Mouse (Mus musculus) erythroid progenitor cell, adult 5-6 weeks (primary cell): ENCODE measurements around the gene Pygo2. TPM values are rescaled to one million over a fixed set of nuclear protein-coding genes. Genes with fewer than 3 reads are reported as not detected.

ENCODE experiments used
- ATAC-seq: replicated peaks from 2 replicates; pipeline ENCODE4 v1.8.0; 2016; ENCODE audit warnings: moderate number of reproducible peaks, mild to moderate bottlenecking, moderate TSS enrichment, inconsistent platforms; ENCODE audit not compliant: poor library complexity, low FRiP score, severe bottlenecking
- total RNA-seq, 2 experiments: library from RNA; stranded (forward) in 1 of 2; stranded (reverse) in 1 of 2; fragments of 150-400 nt in 1 of 2; fragments of 186-747, 209-891 nt in 1 of 2; gene quantifications; 2 replicates each; pipeline versions ENCODE4 v1.2.3 to v1.2.4; 2015 to 2017; ENCODE audit warnings: low replicate concordance in 2 of 2

The Pygo2 gene
- total RNA-seq, 2 experiments from 2014 or later: 7.1 to 10.9 TPM

- peak; percentile 80 for ATAC-seq
Measured at GRCm38 (mm10) chr3:89448720-89449537, 18.9 kb downstream of the Pygo2 start.

GRCm38 (mm10) chr3:89449541-89449940 is 19.5 kb downstream of the Pygo2 start:
- ATAC-seq: peak; percentile 82

DNA sequence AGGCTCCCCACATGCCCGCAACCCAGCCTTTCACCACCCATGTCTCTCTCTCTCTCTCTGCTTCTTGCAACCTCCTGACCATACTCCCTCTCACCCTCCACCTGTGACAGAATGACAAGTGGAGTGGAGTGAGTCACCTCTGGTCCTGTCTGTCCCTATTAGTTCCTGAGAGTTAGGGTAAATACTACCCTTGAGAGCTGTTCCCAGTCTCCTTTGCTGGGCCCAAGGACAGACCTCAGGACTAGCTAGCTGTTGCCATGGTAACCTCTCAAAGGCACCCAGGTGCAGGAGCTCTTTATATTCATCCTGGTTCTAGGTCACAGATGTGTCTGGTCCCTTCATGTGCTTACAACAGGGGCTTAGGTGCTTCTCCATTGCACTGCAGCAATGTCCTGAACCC is 21.9 kb downstream of the Pygo2 start:
- no peak for ATAC-seq

GRCm38 (mm10) chr3:89454401-89455177 is 24.6 kb downstream of the Pygo2 start, which contains the start of gene Pmvk:
Pmvk (plus strand) TSS chr3:89454541.
- no peak for ATAC-seq

GRCm38 (mm10) chr3:89455786-89456285 is 25.8 kb downstream of the Pygo2 start:
- ATAC-seq: no peak

GRCm38 (mm10) chr3:89456726-89457665 is 27.0 kb downstream of the Pygo2 start:
- peak; percentile 50 for ATAC-seq

DNA sequence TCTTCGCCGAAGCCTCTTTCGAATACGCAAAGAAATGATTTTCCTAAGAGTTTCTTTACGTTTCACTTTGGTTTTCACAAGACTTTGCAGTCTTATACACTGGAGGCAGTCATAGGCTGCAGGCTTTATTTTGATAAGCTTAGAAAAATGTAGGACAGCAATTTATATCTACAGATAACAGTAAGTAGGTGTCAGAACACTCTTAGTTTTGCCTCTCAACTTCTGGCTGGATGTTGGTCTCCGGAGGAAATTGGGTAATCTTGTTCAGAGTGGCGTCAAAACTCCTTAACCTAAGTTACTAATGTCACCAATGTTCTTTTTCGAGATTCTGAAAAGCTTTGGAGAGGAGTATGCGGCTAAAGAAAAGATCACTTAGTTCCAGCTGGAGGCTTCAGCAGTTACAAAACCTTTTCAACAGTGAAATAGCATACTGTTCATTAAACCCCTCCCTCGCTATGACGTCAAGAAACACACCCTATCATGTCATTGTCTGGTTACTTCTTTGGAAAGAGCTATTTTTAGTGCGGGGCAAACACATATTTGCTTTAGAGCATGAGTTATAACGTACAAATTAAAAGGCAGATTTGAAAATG is 28.5 kb downstream of the Pygo2 start:
- peak; percentile 67 for ATAC-seq

DNA sequence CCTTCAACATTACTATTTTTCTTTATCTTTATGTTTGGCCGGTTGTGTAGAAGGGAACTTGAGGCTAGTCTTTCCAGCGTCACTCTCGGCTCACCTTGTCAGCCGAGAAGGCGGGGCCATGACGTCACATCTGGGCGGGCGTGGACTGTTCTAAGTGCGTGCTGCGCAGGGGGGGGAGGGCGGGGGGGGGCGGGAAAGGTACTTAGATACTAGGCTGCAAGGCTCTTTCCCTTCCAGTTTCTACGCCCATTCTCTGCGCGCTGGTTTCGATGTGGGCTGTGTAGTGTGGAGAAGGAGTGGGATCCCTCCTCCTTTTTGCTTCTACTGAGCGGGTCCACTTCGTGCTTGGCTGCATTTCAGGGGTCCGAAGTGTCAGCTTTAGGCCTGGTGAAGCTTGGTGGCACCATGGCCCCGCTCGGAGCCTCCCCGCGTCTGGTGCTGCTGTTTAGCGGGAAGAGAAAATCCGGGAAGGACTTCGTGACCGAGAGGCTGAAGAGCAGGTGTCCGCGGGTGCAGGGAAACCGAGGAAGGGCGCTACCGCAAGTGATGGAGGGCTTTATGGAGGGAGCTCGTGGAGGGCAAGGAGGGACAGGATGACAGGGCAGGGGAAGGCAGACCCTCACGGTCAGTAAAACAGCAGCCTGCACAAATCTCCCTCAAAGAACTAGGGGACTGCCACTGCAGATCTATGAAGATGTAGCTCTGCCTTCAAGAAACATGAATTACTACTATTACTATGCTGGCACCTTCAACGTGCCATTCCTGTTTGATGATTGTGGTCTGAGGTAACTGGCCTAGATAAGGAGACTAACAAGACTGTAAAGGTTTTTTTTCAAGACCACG is 29.2 kb downstream of the Pygo2 start:
- ATAC-seq: peak; percentile 83

DNA sequence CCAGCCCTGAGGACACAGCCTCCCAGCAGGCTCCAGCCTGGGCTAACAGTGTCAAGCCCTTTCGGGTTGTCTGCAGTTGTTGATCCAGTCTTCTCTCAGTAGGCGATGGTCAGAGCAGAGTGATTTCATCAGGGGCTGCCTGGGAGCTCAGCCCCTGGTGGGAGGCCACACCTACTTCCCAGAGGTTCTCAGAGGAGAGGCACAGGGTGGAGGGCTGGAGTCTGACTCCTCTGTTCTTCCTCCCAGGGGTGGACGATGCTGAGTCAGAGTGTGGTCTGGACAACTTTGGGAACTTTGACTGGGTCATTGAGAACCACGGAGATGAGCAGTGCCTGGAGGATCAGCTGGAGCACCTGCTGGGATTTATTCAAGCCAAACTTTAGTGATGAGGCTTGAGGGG is 38.3 kb downstream of the Pygo2 start:
- ATAC-seq: no peak

- no peak for ATAC-seq
Measured at GRCm38 (mm10) chr3:89472280-89472679, 42.3 kb downstream of the Pygo2 start.

DNA sequence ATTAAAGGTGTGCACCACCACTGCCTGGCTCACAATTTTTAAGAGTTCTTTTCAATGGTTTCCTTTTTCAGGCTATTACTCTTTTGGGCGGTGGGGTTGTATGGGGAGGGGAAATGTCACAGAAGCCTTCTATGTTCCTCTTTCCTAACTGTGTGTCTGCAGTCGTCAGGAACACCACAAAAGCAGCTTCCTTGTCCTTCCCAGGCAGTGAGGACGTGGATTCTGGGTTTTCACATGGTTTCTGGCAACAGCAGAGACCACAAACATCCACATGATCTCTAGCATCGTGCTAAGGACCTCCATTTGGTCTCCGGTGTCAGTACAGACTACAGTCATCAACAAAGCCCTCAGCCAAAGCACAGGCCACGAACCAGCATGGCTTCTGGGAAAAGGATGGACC is 43.8 kb downstream of the Pygo2 start:
- ATAC-seq: no peak

- no peak for ATAC-seq
Measured at GRCm38 (mm10) chr3:89479055-89479454, 49.0 kb downstream of the Pygo2 start.

DNA sequence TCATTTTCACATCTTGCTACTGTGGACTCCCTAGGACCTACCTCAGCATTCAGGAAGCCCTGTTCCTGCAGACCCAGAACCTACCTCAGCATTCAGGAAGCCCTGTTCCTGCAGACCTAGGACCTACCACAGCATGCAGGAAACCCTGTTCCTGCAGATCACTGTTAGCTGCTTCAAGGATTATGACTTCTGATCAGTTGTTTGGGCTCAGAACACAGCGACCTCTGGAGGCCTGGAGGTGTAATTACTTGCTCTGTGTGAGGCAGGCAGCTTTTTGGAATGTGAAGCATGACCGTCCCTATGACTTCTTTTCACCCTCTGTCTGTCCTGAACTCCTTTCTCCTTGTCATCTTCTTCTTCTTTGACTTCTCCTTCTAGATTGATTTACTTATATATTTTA is 51.5 kb downstream of the Pygo2 start:
- ATAC-seq: 0 out of 2 replicates have a peak, but pooled peaks have one; percentile 47

- ATAC-seq: no peak
Measured at GRCm38 (mm10) chr3:89482249-89482648, 52.2 kb downstream of the Pygo2 start.

Other genes starting within 250 kb of the Pygo2 start
- gene Fam189b, start 247.1 kb upstream of the Pygo2 start, total RNA-seq (2015; ENCODE audit: low replicate concordance): 5.0 and 5.4 TPM in 2 replicates
- 2.6 TPM in 1 of 2 replicates, not detected in the other for gene Fam189b, start 247.1 kb upstream of the Pygo2 start, total RNA-seq (2017; ENCODE audit: low replicate concordance)
- gene Gba, start 227.3 kb upstream of the Pygo2 start, total RNA-seq (2015; ENCODE audit: low replicate concordance): 27.4 and 36.5 TPM in 2 replicates
- 16.8 and 18.1 TPM in 2 replicates for gene Gba, start 227.3 kb upstream of the Pygo2 start, total RNA-seq (2017; ENCODE audit: low replicate concordance)
- not detected in 2 replicates for gene Thbs3, start 215.0 kb upstream of the Pygo2 start, total RNA-seq (2015; ENCODE audit: low replicate concordance)
- gene Thbs3, start 215.0 kb upstream of the Pygo2 start, total RNA-seq (2017; ENCODE audit: low replicate concordance): not detected in 2 replicates
- gene Mtx1, start 203.1 kb upstream of the Pygo2 start, total RNA-seq (2015; ENCODE audit: low replicate concordance): 8.6 and 21.0 TPM in 2 replicates
- gene Mtx1, start 203.1 kb upstream of the Pygo2 start, total RNA-seq (2017; ENCODE audit: low replicate concordance): 14.5 and 15.8 TPM in 2 replicates
- not detected in 2 replicates for gene Muc1, start 201.2 kb upstream of the Pygo2 start, total RNA-seq (2015; ENCODE audit: low replicate concordance)
- gene Muc1, start 201.2 kb upstream of the Pygo2 start, total RNA-seq (2017; ENCODE audit: low replicate concordance): not detected in 2 replicates
- 39.0 and 64.2 TPM in 2 replicates for gene Krtcap2, start 184.2 kb upstream of the Pygo2 start, total RNA-seq (2015; ENCODE audit: low replicate concordance)
- gene Krtcap2, start 184.2 kb upstream of the Pygo2 start, total RNA-seq (2017; ENCODE audit: low replicate concordance): 7.2 and 29.1 TPM in 2 replicates
- gene Trim46, start 183.9 kb upstream of the Pygo2 start, total RNA-seq (2015; ENCODE audit: low replicate concordance): 1.3 TPM in 1 of 2 replicates, not detected in the other
- not detected in 2 replicates for gene Trim46, start 183.9 kb upstream of the Pygo2 start, total RNA-seq (2017; ENCODE audit: low replicate concordance)
- gene Dpm3, start 170.9 kb upstream of the Pygo2 start, total RNA-seq (2015; ENCODE audit: low replicate concordance): 16.8 and 18.4 TPM in 2 replicates
- gene Dpm3, start 170.9 kb upstream of the Pygo2 start, total RNA-seq (2017; ENCODE audit: low replicate concordance): 8.3 TPM in 1 of 2 replicates, not detected in the other
- 17.7 and 35.6 TPM in 2 replicates for gene Slc50a1, start 159.6 kb upstream of the Pygo2 start, total RNA-seq (2015; ENCODE audit: low replicate concordance)
- 3.7 and 9.7 TPM in 2 replicates for gene Slc50a1, start 159.6 kb upstream of the Pygo2 start, total RNA-seq (2017; ENCODE audit: low replicate concordance)
- not detected in 2 replicates for gene Efna1, start 149.1 kb upstream of the Pygo2 start, total RNA-seq (2015; ENCODE audit: low replicate concordance)
- not detected in 2 replicates for gene Efna1, start 149.1 kb upstream of the Pygo2 start, total RNA-seq (2017; ENCODE audit: low replicate concordance)
- gene Efna3, start 107.2 kb upstream of the Pygo2 start, total RNA-seq (2015; ENCODE audit: low replicate concordance): not detected in 2 replicates
- gene Efna3, start 107.2 kb upstream of the Pygo2 start, total RNA-seq (2017; ENCODE audit: low replicate concordance): not detected in 2 replicates
- gene Efna4, start 92.2 kb upstream of the Pygo2 start, total RNA-seq (2015; ENCODE audit: low replicate concordance): not detected in 2 replicates
- gene Efna4, start 92.2 kb upstream of the Pygo2 start, total RNA-seq (2017; ENCODE audit: low replicate concordance): not detected in 2 replicates
- gene Adam15, start 80.2 kb upstream of the Pygo2 start, total RNA-seq (2015; ENCODE audit: low replicate concordance): 6.5 and 13.8 TPM in 2 replicates
- 0.77 and 3.5 TPM in 2 replicates for gene Adam15, start 80.2 kb upstream of the Pygo2 start, total RNA-seq (2017; ENCODE audit: low replicate concordance)
- gene Dcst2, start 68.2 kb upstream of the Pygo2 start, total RNA-seq (2015; ENCODE audit: low replicate concordance): not detected in 2 replicates
- gene Dcst2, start 68.2 kb upstream of the Pygo2 start, total RNA-seq (2017; ENCODE audit: low replicate concordance): not detected in 2 replicates
- not detected in 2 replicates for gene Dcst1, start 65.0 kb upstream of the Pygo2 start, total RNA-seq (2015; ENCODE audit: low replicate concordance)
- gene Dcst1, start 65.0 kb upstream of the Pygo2 start, total RNA-seq (2017; ENCODE audit: low replicate concordance): not detected in 2 replicates
- gene Zbtb7b, start 35.4 kb upstream of the Pygo2 start, total RNA-seq (2015; ENCODE audit: low replicate concordance): 2.1 and 7.9 TPM in 2 replicates
- 5.1 and 8.9 TPM in 2 replicates for gene Zbtb7b, start 35.4 kb upstream of the Pygo2 start, total RNA-seq (2017; ENCODE audit: low replicate concordance)
- 1.4 TPM in 1 of 2 replicates, not detected in the other for gene Lenep, start 27.4 kb upstream of the Pygo2 start, total RNA-seq (2015; ENCODE audit: low replicate concordance)
- gene Lenep, start 27.4 kb upstream of the Pygo2 start, total RNA-seq (2017; ENCODE audit: low replicate concordance): not detected in 2 replicates
- gene Flad1, start 18.3 kb upstream of the Pygo2 start, total RNA-seq (2015; ENCODE audit: low replicate concordance): 1.1 and 5.4 TPM in 2 replicates
- 0.68 and 1.3 TPM in 2 replicates for gene Flad1, start 18.3 kb upstream of the Pygo2 start, total RNA-seq (2017; ENCODE audit: low replicate concordance)
- 245 and 268 TPM in 2 replicates for gene Cks1b, start 11.8 kb upstream of the Pygo2 start, total RNA-seq (2015; ENCODE audit: low replicate concordance)
- gene Cks1b, start 11.8 kb upstream of the Pygo2 start, total RNA-seq (2017; ENCODE audit: low replicate concordance): 102 and 103 TPM in 2 replicates
- 77.1 and 79.3 TPM in 2 replicates for gene Shc1, start 11.8 kb upstream of the Pygo2 start, total RNA-seq (2015; ENCODE audit: low replicate concordance)
- gene Shc1, start 11.8 kb upstream of the Pygo2 start, total RNA-seq (2017; ENCODE audit: low replicate concordance): 49.7 and 59.3 TPM in 2 replicates
- 1.8 and 2.1 TPM in 2 replicates for gene Pbxip1, start 6.5 kb downstream of the Pygo2 start, total RNA-seq (2015; ENCODE audit: low replicate concordance)
- gene Pbxip1, start 6.5 kb downstream of the Pygo2 start, total RNA-seq (2017; ENCODE audit: low replicate concordance): 2.7 and 4.1 TPM in 2 replicates
- 14.1 and 16.3 TPM in 2 replicates for gene Pmvk, start 24.3 kb downstream of the Pygo2 start, total RNA-seq (2015; ENCODE audit: low replicate concordance)
- gene Pmvk, start 24.3 kb downstream of the Pygo2 start, total RNA-seq (2017; ENCODE audit: low replicate concordance): 8.9 and 13.0 TPM in 2 replicates
- not detected in 2 replicates for gene Kcnn3, start 90.0 kb downstream of the Pygo2 start, total RNA-seq (2015; ENCODE audit: low replicate concordance)
- not detected in 2 replicates for gene Kcnn3, start 90.0 kb downstream of the Pygo2 start, total RNA-seq (2017; ENCODE audit: low replicate concordance)